Mouse (Mus musculus): ENCODE measurements around the gene Nck1. TPM values are rescaled to one million over a fixed set of nuclear protein-coding genes. Genes with fewer than 3 reads are reported as not detected.

Nck1 gene
- polyA plus RNA-seq, 1 experiment from 2014 or later: 79.6 TPM

DNA sequence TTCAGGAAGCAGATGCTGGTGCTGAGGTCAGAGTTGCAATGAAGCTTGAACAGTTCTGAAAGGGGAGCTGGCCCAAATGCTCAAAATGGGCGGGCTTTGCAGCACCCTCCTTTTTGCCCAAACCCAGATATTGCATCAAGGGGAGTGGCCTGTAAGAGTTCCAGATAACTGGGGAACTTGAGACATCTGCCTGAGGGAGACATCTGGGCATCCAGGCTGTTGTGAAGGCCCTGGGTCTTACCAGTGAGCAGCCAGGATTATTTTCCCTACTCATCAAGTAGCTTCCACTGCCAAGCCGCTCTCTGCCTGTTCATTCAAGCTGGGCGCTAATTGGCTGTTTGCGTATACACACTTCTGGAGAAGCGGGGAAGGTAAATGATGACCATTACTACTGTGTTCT is 59.5 kb downstream of the Nck1 start, which contains the start of gene Il20rb:
Gene Il20rb, minus strand, starts transcription at position 358 of the 400 bp plus-strand sequence.
- no peak for ATAC-seq (ENCODE audit: insufficient number of reproducible peaks, insufficient read depth, low FRiP score, low TSS enrichment)
- H3K27ac ChIP-seq: no peak within 1 kb of the TSS
- WGBS: 86% methylated on average over 5 of the region's 5 CpGs
- H3K9ac ChIP-seq: no peak within 1 kb of the TSS
- 0 out of 2 replicates have a peak, but pooled peaks cover 5% of the 10 kb centered on the region for H3K36me3 ChIP-seq
- H3K4me2 ChIP-seq (replicated peaks): no peak within 1 kb of the TSS
- no peak within 1 kb of the TSS for H3K4me3 ChIP-seq
- no peaks in the 10 kb centered on the region for H3K27me3 ChIP-seq
- peaks cover 10% of the 10 kb centered on the region; the same call in 1 of the 2 replicates for H3K4me1 ChIP-seq
- H3K9me3 ChIP-seq: no peaks in the 10 kb centered on the region

DNA sequence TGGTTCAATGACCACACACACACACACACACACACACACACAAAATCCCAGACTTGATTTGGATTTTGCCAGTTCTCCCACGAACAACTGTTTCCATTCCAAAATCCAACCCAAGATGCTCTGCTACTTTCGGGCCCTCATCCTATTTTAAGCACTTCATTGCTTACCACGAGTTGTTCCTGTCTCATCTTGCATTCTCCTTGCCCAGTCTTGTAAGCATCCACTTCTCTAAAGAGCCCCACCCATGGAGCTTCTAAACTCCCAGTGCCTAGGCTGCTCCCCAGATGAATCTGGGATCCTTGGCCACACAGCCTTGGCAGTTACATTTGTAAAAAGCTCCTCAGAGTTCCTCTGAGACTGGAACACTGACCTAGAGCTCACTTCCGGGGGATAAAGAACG is 62.6 kb downstream of the Nck1 start:
- 0 out of 2 replicates have a peak, but pooled peaks cover 5% of the 10 kb centered on the region for H3K36me3 ChIP-seq
- H3K27ac ChIP-seq: no peak overlapping the region
- no peak overlapping the region for H3K9ac ChIP-seq
- peaks cover 6% of the 10 kb centered on the region; the same call in 1 of the 2 replicates for H3K4me1 ChIP-seq
- no peak for ATAC-seq (ENCODE audit: insufficient number of reproducible peaks, insufficient read depth, low FRiP score, low TSS enrichment)
- WGBS: 88% methylated on average over 5 of the region's 5 CpGs
- H3K27me3 ChIP-seq: no peaks in the 10 kb centered on the region
- H3K4me3 ChIP-seq: no peak overlapping the region
- no peak overlapping the region for H3K4me2 ChIP-seq (replicated peaks)
- H3K9me3 ChIP-seq: no peaks in the 10 kb centered on the region

DNA sequence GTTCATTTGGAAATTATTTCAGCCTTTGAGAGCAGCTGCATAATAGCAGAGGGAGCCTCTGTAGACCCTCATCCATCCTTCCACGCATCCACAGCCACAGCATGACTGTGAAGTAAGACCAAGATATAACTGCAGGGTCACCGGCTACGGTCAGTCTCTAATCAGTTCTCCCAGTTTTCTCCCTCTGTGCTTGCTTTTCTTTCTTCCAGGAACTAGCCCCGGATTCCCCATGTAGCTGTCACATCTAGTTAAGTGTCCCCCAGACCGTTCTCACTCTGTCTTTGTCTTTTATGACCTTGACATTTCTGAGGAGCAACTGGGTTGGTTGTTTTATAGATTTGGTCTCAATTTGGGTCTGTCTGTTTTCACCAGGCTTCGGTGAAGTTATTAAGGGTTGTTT is 64.3 kb downstream of the Nck1 start:
- WGBS: 79% methylated on average over 6 of the region's 6 CpGs

DNA sequence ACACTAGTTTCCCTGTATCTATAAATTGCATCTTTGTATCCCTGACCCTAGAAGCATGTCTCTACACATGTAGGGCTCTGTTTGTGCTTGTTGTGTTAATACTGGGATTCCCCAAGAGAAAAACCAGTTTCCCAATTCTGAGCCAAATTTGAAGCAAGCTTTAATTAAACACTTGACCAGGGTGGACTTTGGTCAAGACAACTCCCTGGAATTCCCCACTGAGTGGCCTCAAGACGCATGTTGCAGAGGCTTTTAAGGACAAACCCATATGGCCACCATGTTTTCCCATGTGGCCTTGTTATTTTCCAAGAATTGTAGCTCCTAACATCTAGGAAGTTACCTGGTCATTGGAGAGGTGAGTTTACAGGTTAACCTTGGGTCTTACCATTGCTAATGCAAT is 71.9 kb downstream of the Nck1 start:
- no peak overlapping the region for H3K27ac ChIP-seq
- WGBS: 86% methylated on average over 1 of the region's 1 CpGs

More for the DNA sequence above, 64.3 kb downstream of the Nck1 start:
- Histone ChIP-seq H3K36me3 (0 out of 2 replicates have a peak, but pooled peaks cover 3% of the 10 kb centered on the region), H3K4me3 (no peak overlapping the region), H3K9me3 (peaks cover 8% of the 10 kb centered on the region), H3K27me3 (no peaks in the 10 kb centered on the region), H3K9ac (no peak overlapping the region), H3K27ac (no peak overlapping the region), H3K4me2 (replicated peaks) (no peak overlapping the region), H3K4me1 (no peaks in the 10 kb centered on the region)
- ATAC-seq (ENCODE audit: insufficient number of reproducible peaks, insufficient read depth, low FRiP score, low TSS enrichment): no peak

DNA sequence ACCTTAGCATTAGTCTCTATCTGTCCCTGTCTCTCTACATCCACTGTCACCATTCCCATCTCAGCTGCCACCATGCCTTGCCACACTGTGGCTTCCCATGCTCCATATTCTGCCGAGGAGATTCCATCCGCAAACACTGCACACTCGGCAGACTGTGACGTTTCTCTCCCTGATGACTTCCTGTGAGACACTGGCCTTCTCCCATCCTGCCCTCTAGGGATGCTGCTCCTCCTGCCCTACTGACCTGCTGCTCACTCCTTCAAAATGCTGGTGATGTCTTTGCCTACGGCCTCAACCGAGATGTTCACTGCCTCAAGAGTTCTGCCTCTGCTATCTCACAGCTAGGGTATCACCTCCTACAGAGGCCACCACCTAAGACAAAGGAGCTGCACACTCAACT is 72.6 kb downstream of the Nck1 start:
- peaks cover 12% of the 10 kb centered on the region for H3K9me3 ChIP-seq
- H3K36me3 ChIP-seq: no peaks in the 10 kb centered on the region
- no peak overlapping the region for H3K9ac ChIP-seq
- WGBS: 78% methylated on average over 6 of the region's 6 CpGs
- H3K27ac ChIP-seq: no peak overlapping the region
- ATAC-seq (ENCODE audit: insufficient number of reproducible peaks, insufficient read depth, low FRiP score, low TSS enrichment): no peak
- no peaks in the 10 kb centered on the region for H3K4me1 ChIP-seq
- no peak overlapping the region for H3K4me2 ChIP-seq (replicated peaks)
- no peak overlapping the region for H3K4me3 ChIP-seq
- no peaks in the 10 kb centered on the region for H3K27me3 ChIP-seq

More for the DNA sequence above, 71.9 kb downstream of the Nck1 start:
- Histone ChIP-seq H3K4me1 (no peaks in the 10 kb centered on the region), H3K4me3 (no peak overlapping the region), H3K27me3 (no peaks in the 10 kb centered on the region), H3K36me3 (no peaks in the 10 kb centered on the region), H3K9ac (no peak overlapping the region), H3K9me3 (peaks cover 12% of the 10 kb centered on the region), H3K4me2 (replicated peaks) (no peak overlapping the region)
- no peak for ATAC-seq (ENCODE audit: insufficient number of reproducible peaks, insufficient read depth, low FRiP score, low TSS enrichment)

DNA sequence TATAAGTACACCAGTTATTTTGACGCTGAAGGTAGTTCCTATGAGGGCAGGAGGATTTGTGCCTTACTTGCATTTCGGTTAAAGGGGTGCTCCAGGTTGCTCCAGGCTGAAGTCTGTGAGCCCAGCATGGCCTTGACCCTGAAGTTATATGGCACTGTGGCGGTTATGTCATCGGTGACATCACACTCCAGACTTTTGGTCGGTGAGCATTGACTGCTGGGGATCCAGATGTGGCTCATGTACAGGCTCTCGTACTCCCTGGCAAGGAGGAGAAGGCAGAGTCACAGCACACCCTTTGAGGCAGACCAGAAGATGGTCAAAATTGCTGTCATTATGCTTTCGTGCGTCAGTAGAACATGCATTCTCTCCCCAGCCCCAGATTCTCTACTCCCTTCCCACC is 73.0 kb downstream of the Nck1 start:
- H3K9me3 ChIP-seq: peaks cover 12% of the 10 kb centered on the region
- no peak overlapping the region for H3K4me3 ChIP-seq
- H3K27me3 ChIP-seq: no peaks in the 10 kb centered on the region
- no peak overlapping the region for H3K9ac ChIP-seq
- 94% methylated on average over 8 of the region's 8 CpGs for WGBS
- no peak overlapping the region for H3K4me2 ChIP-seq (replicated peaks)
- H3K36me3 ChIP-seq: no peaks in the 10 kb centered on the region
- no peak overlapping the region for H3K27ac ChIP-seq
- H3K4me1 ChIP-seq: no peaks in the 10 kb centered on the region
- no peak for ATAC-seq (ENCODE audit: insufficient number of reproducible peaks, insufficient read depth, low FRiP score, low TSS enrichment)

DNA sequence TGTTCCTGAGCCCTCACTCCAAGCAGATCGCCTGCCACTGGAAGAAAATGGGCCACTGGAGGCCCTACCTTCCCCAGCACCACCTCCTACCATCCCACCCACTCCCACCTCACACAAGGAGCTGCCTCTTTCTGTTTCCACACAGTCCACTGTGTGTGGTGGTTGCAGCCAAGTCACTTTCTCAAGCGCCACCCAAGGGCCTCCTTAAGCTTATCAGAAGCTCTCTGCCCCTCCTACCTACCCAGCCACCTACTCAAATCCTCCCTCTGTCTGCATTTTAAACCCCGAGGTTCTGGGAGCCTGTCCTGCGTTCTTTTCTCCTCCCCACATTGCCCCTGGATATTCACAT is 74.4 kb downstream of the Nck1 start:
- Histone ChIP-seq H3K36me3 (0 out of 2 replicates have a peak, but pooled peaks cover 5% of the 10 kb centered on the region), H3K27me3 (no peaks in the 10 kb centered on the region), H3K27ac (no peak overlapping the region), H3K9ac (no peak overlapping the region), H3K4me3 (no peak overlapping the region), H3K4me1 (no peaks in the 10 kb centered on the region), H3K4me2 (replicated peaks) (no peak overlapping the region), H3K9me3 (peaks cover 4% of the 10 kb centered on the region)
- ATAC-seq (ENCODE audit: insufficient number of reproducible peaks, insufficient read depth, low FRiP score, low TSS enrichment): no peak
- WGBS: 77% methylated on average over 4 of the region's 4 CpGs

DNA sequence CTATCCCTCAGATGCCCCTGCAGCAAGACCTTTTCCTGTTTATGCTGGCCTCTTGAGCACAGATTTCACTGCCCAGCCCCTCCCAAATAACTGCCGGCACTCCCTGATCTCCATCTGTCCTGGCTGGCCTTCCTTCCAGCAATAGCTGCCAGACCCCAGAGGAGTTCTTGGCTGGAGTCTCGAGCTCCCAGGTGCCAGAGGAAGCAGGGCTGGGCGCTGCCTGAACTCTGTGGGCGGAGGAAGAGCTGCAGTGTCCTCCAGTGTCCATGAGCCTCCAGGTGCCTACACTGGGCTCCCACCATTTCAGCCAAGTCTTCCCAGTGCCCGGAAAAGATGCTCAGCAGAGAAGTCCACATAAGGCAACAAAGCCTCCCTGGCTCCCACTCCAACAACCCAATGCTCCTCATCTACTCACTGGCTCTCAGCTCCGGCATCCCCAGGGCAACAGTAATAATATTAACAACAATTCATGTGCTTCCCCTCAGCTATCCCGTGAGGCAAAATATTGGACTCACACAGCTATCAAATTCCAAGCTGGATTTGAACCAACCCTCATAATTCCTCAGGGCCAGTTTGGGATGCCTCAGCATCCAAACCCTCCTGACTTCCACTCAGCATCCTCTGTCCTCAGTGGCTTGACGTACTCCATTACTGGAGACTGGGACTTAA is 74.9 kb downstream of the Nck1 start:
- Histone ChIP-seq H3K9me3 (no peaks in the 10 kb centered on the region), H3K4me2 (replicated peaks) (no peak overlapping the region), H3K9ac (no peak overlapping the region), H3K27me3 (no peaks in the 10 kb centered on the region), H3K4me1 (no peaks in the 10 kb centered on the region), H3K36me3 (0 out of 2 replicates have a peak, but pooled peaks cover 5% of the 10 kb centered on the region), H3K27ac (no peak overlapping the region), H3K4me3 (no peak overlapping the region)
- no peak for ATAC-seq (ENCODE audit: insufficient number of reproducible peaks, insufficient read depth, low FRiP score, low TSS enrichment)
- WGBS: 57% methylated on average over 8 of the region's 8 CpGs

DNA sequence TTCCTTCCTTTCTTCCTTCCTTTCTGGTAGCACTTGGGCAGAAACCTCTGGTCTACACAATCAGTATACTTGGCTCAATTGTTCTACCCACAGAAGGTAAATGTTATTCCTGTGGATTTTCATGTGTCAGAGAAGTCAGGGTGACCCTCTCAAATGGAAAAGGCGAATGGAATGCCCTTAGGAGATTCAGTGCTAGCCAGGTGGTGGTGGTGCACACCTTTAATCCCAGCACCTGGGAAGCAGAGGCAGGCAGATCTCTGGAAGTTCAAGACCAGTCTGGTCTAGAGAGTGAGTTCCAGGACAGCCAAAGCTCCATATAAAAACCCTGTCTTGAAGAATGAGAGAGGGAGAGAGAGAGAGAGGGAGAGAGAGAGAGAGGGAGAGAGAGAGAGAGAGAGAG is 75.7 kb downstream of the Nck1 start:
- no peaks in the 10 kb centered on the region for H3K27me3 ChIP-seq
- no peak overlapping the region for H3K4me3 ChIP-seq
- no peak overlapping the region for H3K4me2 ChIP-seq (replicated peaks)
- no peak overlapping the region for H3K9ac ChIP-seq
- 55% methylated on average over 1 of the region's 1 CpGs for WGBS
- ATAC-seq (ENCODE audit: insufficient number of reproducible peaks, insufficient read depth, low FRiP score, low TSS enrichment): no peak
- H3K4me1 ChIP-seq: no peaks in the 10 kb centered on the region
- no peaks in the 10 kb centered on the region for H3K9me3 ChIP-seq
- no peak overlapping the region for H3K27ac ChIP-seq
- 0 out of 2 replicates have a peak, but pooled peaks cover 5% of the 10 kb centered on the region for H3K36me3 ChIP-seq

DNA sequence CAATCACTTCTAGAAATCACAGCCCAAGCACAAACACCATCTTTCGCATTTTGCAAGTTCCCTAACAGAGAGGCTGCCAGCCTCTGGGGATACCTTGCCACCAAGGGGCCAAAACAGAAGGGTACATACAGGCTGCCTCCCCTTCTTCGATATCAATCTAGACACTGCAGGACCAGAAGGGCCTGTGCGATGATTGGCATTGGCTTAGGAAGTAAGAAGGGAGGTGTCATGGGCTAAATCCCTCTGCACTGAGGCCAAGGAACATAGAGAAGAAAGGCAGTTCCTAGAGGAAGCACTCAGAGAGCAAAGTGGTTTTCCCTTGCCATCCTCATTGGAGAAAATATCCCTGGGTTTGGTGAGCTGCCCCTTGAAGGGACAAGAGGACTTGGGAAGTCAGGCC is 76.3 kb downstream of the Nck1 start:
- Histone ChIP-seq H3K27me3 (no peaks in the 10 kb centered on the region), H3K4me3 (no peak overlapping the region), H3K9ac (no peak overlapping the region), H3K4me1 (no peaks in the 10 kb centered on the region), H3K4me2 (replicated peaks) (no peak overlapping the region), H3K27ac (no peak overlapping the region), H3K36me3 (0 out of 2 replicates have a peak, but pooled peaks cover 5% of the 10 kb centered on the region), H3K9me3 (no peaks in the 10 kb centered on the region)
- 98% methylated on average over 3 of the region's 3 CpGs for WGBS
- ATAC-seq (ENCODE audit: insufficient number of reproducible peaks, insufficient read depth, low FRiP score, low TSS enrichment): no peak

DNA sequence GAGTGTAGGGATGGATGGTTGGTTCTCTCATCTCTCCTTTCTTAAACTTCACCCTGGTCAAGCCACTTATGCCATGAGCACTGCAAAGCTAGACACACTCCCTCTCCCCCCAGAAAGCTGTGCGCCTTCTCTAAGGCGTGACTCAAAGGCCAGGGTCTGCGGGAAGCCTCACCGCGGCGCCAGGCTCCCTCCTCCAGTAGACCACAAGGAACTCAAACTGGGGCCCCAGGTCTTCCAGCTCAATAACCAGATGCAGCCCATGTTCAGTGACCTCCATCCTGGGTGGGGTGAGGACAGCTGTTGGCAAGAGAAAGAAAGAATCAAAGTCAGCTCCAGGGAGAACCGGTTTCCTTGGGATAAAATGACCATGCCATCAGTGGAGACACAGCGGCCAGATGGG is 77.8 kb downstream of the Nck1 start:
- H3K27me3 ChIP-seq: no peaks in the 10 kb centered on the region
- ATAC-seq (ENCODE audit: insufficient number of reproducible peaks, insufficient read depth, low FRiP score, low TSS enrichment): no peak
- H3K27ac ChIP-seq: no peak overlapping the region
- H3K4me1 ChIP-seq: no peaks in the 10 kb centered on the region
- no peak overlapping the region for H3K4me2 ChIP-seq (replicated peaks)
- H3K4me3 ChIP-seq: no peak overlapping the region
- no peak overlapping the region for H3K9ac ChIP-seq
- H3K36me3 ChIP-seq: 0 out of 2 replicates have a peak, but pooled peaks cover 5% of the 10 kb centered on the region
- H3K9me3 ChIP-seq: no peaks in the 10 kb centered on the region
- WGBS: 92% methylated on average over 8 of the region's 8 CpGs

DNA sequence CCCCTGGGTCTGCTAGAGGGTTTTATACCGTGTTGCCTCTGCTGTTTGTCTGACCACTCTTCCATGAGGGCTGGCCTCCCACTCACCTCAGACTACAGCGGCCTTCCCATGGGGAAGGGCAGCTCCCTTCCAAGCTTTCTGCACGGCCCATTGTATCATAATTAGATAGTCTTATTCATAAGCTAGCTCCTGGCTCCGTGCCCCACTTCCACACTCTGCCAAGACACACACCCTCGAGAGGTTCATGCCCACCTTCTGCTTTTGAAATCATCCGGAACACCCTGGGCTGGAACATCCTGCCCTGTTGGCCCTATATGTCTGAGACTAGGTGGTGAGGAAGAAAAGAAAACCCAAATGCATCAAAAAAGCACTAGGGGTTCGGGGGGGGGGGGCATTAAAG is 78.3 kb downstream of the Nck1 start:
- Histone ChIP-seq H3K27me3 (no peaks in the 10 kb centered on the region), H3K27ac (no peak overlapping the region), H3K36me3 (0 out of 2 replicates have a peak, but pooled peaks cover 5% of the 10 kb centered on the region), H3K4me2 (replicated peaks) (no peak overlapping the region), H3K9ac (no peak overlapping the region), H3K4me3 (no peak overlapping the region), H3K9me3 (no peaks in the 10 kb centered on the region), H3K4me1 (no peaks in the 10 kb centered on the region)
- ATAC-seq (ENCODE audit: insufficient number of reproducible peaks, insufficient read depth, low FRiP score, low TSS enrichment): no peak
- 80% methylated on average over 7 of the region's 7 CpGs for WGBS

Data from embryonic facial prominence, embryonic 12.5 days (tissue).